Mouse (Mus musculus) telencephalon, adult 2 months (tissue): ENCODE measurements around the gene 9330182O14Rik.

Source experiments
- DNase-seq: peaks from one replicate; pipeline ENCODE4 v3.0.0-alpha.2; 2011; ENCODE audit warnings: low read depth, low spot score

Gene 9330182O14Rik

GRCm38 (mm10) chr15:40134152-40134792 is at the start of gene 9330182O14Rik:
Gene 9330182O14Rik, plus strand, starts transcription at chr15:40134365.
- DNase-seq = no peak

DNA sequence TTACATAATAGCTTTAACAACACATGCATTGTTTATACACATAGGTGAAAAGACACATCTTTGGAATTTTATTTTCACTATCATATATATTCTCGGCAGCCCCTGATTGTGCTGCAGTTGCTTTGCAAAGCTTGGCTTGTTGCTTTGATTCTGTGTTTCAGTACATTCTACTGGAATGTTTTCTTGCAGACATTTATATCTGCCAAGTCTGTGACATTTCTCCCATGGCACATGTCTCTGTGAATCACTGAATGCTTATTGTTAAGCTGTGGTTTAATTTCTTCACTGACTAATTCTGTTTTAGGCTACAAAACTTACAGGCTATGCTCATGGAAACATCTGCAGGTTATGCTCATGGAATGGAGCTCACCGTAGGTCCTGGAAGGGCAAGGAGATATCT is 30.9 kb upstream of the 9330182O14Rik start:
- no peak for DNase-seq

GRCm38 (mm10) chr15:40105712-40106111 is 28.5 kb upstream of the 9330182O14Rik start:
- no peak for DNase-seq

- peak; percentile 23 for DNase-seq
These were observed 20.1 kb upstream of the 9330182O14Rik start for GRCm38 (mm10) chr15:40113888-40114576.

DNA sequence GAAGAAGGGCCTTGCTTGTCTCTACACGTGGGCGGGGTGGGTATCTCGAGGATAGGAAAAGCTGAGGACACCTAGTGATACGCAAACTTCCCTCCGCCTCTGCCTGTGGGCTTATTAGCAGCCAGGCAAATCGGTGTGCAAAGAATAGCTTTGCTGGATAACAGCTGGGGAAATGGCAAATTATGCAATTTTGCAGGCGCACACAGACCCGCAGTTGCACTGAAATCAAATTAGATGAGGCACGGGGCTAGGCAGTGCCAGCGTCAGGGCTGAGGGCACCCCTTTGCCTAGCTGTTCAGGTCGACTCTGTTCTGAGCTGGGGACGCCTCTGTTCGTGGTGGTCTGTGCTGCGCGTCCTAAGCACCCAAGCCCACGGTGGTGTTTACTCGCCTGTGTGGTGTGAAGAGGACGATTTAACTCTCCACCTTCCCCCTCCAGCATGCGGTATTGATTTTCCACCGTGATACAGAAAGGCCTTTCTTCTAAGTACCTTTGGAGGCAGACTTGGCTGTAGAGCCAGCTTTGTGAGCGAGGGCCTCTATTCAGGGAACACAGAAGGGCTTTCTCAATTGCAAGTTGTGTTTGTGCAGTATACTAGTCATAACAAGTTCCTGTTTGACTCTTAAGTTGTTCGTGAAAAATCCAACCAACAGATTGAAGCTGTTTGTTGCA is 19.4 kb upstream of the 9330182O14Rik start:
- DNase-seq = peak; percentile 50

GRCm38 (mm10) chr15:40116396-40116795 is 17.8 kb upstream of the 9330182O14Rik start:
- no peak for DNase-seq

- no peak for DNase-seq
These were observed 9.8 kb upstream of the 9330182O14Rik start for GRCm38 (mm10) chr15:40124211-40124953.

GRCm38 (mm10) chr15:40129496-40129895 is 4.7 kb upstream of the 9330182O14Rik start:
- DNase-seq = no peak

DNA sequence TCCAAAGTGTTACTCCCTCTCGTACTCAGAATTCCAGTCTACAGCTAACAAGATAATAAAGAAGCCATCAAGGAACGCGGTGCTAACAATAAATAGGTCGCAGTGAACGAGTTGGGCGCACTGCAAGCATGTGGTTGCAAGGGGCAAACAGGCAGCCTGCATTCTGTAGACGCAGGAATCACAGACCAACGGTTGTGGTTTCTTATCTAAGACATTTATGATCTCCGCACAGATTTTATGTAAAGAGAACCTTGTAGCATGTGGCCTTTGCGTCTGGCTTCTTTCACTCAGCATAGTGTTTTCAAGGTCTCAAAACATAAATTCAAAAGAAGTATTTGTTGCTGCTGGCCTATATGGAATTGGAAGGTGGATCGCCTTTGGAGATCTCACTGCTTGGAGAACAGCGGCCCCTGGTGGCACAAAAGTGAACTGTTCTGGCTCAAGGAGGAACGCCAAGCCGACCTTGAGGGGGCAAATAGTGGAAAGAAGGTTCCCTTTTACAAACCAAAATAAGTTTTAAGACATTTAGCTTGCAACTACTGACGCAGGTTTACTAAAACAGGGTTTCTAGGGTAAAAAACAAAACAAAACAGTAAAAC is 3.2 kb upstream of the 9330182O14Rik start:
- DNase-seq = no peak

- no peak for DNase-seq
These were observed 1.8 kb upstream of the 9330182O14Rik start for GRCm38 (mm10) chr15:40132408-40132807.

DNA sequence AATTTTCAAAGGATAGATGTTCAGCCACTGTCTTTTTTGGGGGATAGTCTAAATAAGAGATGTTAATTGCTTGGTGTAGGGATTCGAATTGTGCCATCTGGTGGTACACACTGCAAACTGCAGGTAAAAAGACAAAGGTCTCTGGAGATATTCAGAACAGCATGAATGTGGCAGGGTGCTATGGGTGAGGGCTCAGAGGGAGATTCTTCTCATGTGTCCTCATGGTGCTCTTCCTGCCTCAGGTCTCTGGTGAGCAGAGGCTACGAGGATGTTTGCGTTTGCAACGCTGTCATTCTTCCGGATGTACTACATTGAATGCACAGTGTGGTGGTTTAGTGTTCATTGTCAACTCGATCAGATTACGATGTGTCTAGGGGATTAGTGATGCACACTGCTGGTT is 10.1 kb downstream of the 9330182O14Rik start:
- no peak for DNase-seq

- no peak for DNase-seq
These were observed 23.5 kb downstream of the 9330182O14Rik start for GRCm38 (mm10) chr15:40157683-40158082.

- no peak for DNase-seq
These were observed 32.6 kb downstream of the 9330182O14Rik start for GRCm38 (mm10) chr15:40166560-40167275.

DNA sequence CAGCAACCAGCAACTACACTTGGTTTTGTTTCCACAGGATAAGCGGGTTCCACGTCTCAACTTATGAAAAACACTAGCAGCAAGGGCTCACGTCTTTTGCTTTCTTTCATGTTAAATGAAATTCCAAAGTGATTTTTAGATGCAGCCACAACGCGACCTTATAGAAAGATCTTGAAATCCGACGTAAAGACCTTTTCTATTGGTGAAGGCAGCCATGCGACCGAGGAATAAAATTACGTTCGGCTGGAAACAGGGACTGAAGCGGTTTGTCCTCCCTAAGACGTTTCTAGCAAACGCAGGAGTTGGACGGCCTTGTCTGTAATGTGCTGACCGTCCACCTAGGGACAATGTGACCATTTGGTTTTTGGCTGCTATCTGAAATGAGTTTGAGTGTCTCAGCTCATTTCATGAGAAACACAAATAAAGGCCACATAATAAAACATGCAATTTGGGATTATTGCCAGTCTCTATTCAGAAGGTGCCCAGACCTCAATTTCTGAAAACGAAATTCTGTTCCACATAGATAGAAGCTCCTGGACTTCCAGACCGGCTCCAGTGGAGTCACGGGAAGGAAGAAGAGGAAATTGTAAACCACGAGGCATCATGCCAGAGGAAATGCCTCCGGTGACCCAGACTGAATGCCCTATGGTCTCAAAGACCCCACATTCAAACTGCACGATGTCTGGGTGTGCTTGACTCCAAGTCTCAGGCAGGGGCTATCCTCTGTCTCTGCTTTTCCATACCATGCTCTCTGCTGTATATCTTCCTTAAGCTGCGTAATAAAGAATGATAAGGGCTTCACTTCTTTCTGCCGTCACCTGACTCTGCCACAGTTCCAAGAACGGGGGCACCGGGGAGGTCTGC is 33.3 kb downstream of the 9330182O14Rik start:
- DNase-seq = no peak

DNA sequence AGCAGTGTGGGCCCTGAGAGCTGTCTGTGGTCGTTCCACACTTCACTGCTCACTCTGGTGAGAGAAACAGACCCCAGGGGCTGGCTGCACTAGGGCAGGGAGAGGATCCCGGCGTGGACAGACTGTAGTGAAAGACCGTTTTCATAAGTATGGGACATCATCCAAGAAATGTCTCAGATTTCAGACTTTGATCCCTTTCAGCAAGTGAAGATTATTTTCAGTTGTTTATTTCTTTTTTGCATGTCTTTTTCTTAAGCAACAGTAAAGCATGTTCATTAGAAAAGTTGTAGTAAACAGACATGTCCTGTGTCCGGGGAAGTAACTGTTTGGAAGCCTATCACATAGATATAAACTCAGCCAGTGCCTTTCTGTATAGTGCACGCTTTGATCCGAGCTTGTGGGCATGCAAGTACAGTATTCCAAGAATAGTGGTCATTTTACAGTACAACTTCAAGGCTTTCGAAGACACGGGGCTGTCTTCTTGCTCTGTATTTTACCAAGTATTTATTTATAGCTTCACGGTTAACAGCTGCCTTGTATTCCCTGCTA is 34.0 kb downstream of the 9330182O14Rik start:
- no peak for DNase-seq

- no peak for DNase-seq
These were observed 34.9 kb downstream of the 9330182O14Rik start for GRCm38 (mm10) chr15:40169061-40169460.

DNA sequence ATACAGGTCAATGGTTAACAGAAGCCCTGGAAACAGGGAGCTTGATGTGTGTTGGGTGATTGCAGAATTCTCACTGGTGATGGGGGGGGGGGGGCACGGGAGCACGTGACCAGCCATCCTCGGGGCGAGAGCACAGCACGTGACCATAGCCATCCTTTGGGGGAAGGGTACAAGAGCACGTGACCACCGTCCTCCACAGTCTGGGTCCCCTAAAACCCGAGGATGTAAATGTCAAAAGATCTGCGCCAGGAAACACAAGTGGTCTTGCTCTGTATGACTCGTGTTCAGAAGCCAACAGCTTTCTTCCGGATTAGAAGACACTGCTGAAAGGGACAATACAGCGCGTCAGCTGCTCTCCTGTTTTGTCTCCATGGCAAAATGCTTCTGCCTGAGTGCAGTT is 35.5 kb downstream of the 9330182O14Rik start:
- DNase-seq = no peak

DNA sequence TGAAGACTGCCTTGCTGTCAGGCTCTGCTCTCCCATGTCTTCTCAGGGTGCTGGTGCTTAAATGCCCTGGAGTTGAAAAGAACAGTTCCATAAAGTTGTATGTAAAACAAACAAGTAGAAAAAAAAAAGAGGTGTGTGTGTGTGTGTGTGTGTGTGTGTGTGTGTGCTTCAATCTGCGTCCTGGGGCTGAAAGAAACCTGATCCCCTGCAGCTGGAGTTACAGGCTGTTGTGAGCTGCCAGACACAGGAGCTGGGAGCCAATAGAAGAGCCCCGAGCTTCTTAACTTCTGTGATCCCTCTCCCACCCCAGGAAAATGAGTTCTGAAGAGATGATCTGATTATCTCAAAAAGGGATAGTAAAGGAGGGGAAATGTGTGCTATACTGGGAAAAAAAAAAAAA is 45.3 kb downstream of the 9330182O14Rik start:
- no peak for DNase-seq

GRCm38 (mm10) chr15:40187017-40187416 is 52.9 kb downstream of the 9330182O14Rik start:
- DNase-seq = no peak
